Mouse (Mus musculus) lung, embryonic 14.5 days (tissue): ENCODE measurements around the gene Vmn2r47. TPM values are rescaled to one million over a fixed set of nuclear protein-coding genes. Genes with fewer than 3 reads are reported as not detected.
"Not testable (repeated sequence)": the region's sequence is repeated elsewhere in the genome, so short reads cannot be mapped to it uniquely, and the experiment has no call there.

ENCODE experiments used
- ATAC-seq: fragments of 200-750 bp; cut with Nextera tagmentation; 2 replicates; pipeline ENCODE4 v1.8.0; 2017; ENCODE audit warnings: mild to moderate bottlenecking, moderate TSS enrichment, moderate library complexity; ENCODE audit not compliant: insufficient read depth
- DNase-seq: peaks from one replicate; pipeline ENCODE4 v3.0.0-alpha.2; 2015
- H3K27ac ChIP-seq: fragments of 300-500 bp; sonication (generic); 2 replicates; pipeline ENCODE4 v1.5.1; 2014; ENCODE audit warnings: low read depth, mild to moderate bottlenecking, moderate library complexity
- H3K27me3 ChIP-seq: fragments of 300-500 bp; sonication (generic); 2 replicates; pipeline ENCODE4 v1.6.1; 2014; ENCODE audit warnings: low read length, control low read depth; ENCODE audit not compliant: insufficient read depth
- H3K36me3 ChIP-seq: fragments of 300-500 bp; sonication (generic); 2 replicates; pipeline ENCODE4 v1.6.1; 2014; ENCODE audit warnings: control low read depth; ENCODE audit not compliant: insufficient read depth
- H3K4me1 ChIP-seq: fragments of 300-500 bp; sonication (generic); 2 replicates; pipeline ENCODE4 v1.6.1; 2014; ENCODE audit warnings: antibody characterized with exemption, control low read depth; ENCODE audit not compliant: insufficient read depth
- H3K4me2 ChIP-seq: fragments of 300-500 bp; sonication (generic); 2 replicates; pipeline ENCODE4 v1.6.1; 2014; ENCODE audit warnings: mild to moderate bottlenecking
- H3K4me3 ChIP-seq: fragments of 300-500 bp; sonication (generic); 2 replicates; pipeline ENCODE4 v1.5.1; 2014; ENCODE audit warnings: low read depth, low read length
- H3K9ac ChIP-seq: fragments of 300-500 bp; sonication (generic); 2 replicates; pipeline ENCODE4 v1.6.1; 2014
- H3K9me3 ChIP-seq: fragments of 300-500 bp; sonication (generic); 2 replicates; pipeline ENCODE4 v1.6.1; 2016; ENCODE audit warnings: low read depth, low read length, control low read depth
- WGBS: fragments of 180-500 bp; shearing (Covaris S2); extraction: QIAGEN DNeasy Blood & Tissue Kit; methylation state at CpG from one replicate; pipeline ENCODE4 v1.1.7; 2014; 5-methylcytosine and 5-hydroxymethylcytosine counted together
- polyA plus RNA-seq: library from polyadenylated mRNA; unstranded; fragments of >200 nt; fragmentation: Nextera tagmentation; extraction: Ambion mirVana; gene quantifications from 2 replicates; pipeline ENCODE4 v1.2.1, GENCODE M21; 2014

The Vmn2r47 gene
- not detected in 2 replicates for polyA plus RNA-seq

DNA sequence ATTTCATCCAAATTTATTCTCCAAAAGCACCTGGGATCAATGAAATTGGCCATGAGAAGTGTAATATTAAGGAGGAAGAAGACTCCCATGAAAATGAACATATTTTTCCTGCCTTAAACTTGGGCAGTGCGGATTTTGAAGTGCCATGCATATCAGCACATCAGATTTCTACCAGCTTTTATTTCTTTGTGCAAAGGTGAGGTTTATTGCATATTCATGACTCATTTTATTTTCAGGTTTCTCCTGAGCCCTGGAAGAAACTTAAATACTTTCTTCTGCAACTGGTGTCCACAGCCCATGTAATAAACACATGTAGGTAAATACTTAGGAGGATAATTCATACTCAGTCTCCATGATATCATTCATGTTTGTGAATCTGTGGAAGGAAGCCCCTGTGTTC is at the start of gene Vmn2r47:
Vmn2r47 (minus strand) TSS at position 101 of the 400 bp plus-strand sequence.
- H3K27me3 ChIP-seq, H3K4me1 ChIP-seq, DNase-seq, H3K9ac ChIP-seq, H3K9me3 ChIP-seq, H3K27ac ChIP-seq, H3K4me2 ChIP-seq, ATAC-seq, H3K36me3 ChIP-seq, H3K4me3 ChIP-seq: not testable (repeated sequence)
- no CpG with 5 or more reads among the region's 1 CpGs for WGBS

DNA sequence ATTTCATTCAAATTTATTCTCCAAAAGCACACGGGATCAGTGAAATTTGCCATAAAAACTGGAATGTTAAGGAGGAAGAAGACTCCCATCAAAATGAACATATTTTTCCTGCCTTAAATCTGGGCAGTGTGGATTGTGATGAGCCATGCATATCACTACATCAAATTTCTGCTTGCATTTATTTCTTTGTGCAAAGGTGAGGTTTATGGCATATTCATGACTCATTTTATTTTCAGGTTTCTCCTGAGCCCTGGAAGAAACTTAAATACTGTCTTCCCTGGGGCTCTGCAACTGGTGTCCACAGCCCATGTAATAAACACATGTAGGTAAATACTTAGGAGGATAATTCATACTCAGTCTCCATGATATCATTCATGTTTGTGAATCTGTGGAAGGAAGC is 70.7 kb downstream of the Vmn2r47 start, which contains the start of gene Vmn2r46:
Vmn2r46 (minus strand) TSS at position 101 of the 400 bp plus-strand sequence.
- not testable (repeated sequence) for H3K9me3 ChIP-seq, H3K4me2 ChIP-seq, H3K9ac ChIP-seq, H3K36me3 ChIP-seq, H3K27me3 ChIP-seq, H3K4me3 ChIP-seq, H3K27ac ChIP-seq, DNase-seq, H3K4me1 ChIP-seq, ATAC-seq
- no CpG with 5 or more reads among the region's 1 CpGs for WGBS

Other genes with a start within 250 kb of the Vmn2r47 start
- gene Vmn2r46, start 70.8 kb downstream of the Vmn2r47 start, polyA plus RNA-seq = not detected in 2 replicates
- not detected in 2 replicates for gene Vmn2r48, start 112.3 kb upstream of the Vmn2r47 start, polyA plus RNA-seq
- not detected in 2 replicates for gene Vmn2r49, start 150.9 kb upstream of the Vmn2r47 start, polyA plus RNA-seq
- not detected in 2 replicates for gene Vmn2r50, start 212.0 kb upstream of the Vmn2r47 start, polyA plus RNA-seq